Mouse (Mus musculus) forebrain, postnatal 0 days (tissue): ENCODE measurements around the gene Ak4. TPM values are rescaled to one million over a fixed set of nuclear protein-coding genes. Genes with fewer than 3 reads are reported as not detected.
A peak's percentile ranks its signal among the peaks of the same experiment; 100 is the strongest.

Experiments used
- ATAC-seq: fragments of 200-750 bp; cut with Nextera tagmentation; 2 replicates; pipeline ENCODE4 v1.8.0; 2017; ENCODE audit warnings: mild to moderate bottlenecking, moderate library complexity
- DNase-seq: peaks from one replicate; pipeline ENCODE4 v3.0.0-alpha.2; 2015
- H3K27ac ChIP-seq: fragments of 300-500 bp; sonication (generic); 2 replicates; pipeline ENCODE4 v1.5.1; 2014; ENCODE audit warnings: low read depth, mild to moderate bottlenecking, antibody characterized with exemption, low read length, moderate library complexity, mixed read lengths
- H3K27me3 ChIP-seq: fragments of 300-500 bp; sonication (generic); 2 replicates; pipeline ENCODE4 v1.6.1; 2014; ENCODE audit warnings: mild to moderate bottlenecking, low read length, mixed read lengths; ENCODE audit not compliant: insufficient read depth
- H3K36me3 ChIP-seq: fragments of 300-500 bp; sonication (generic); 2 replicates; pipeline ENCODE4 v1.6.1; 2014; ENCODE audit warnings: mild to moderate bottlenecking, moderate library complexity; ENCODE audit not compliant: insufficient read depth
- H3K4me1 ChIP-seq: fragments of 300-500 bp; sonication (generic); 2 replicates; pipeline ENCODE4 v1.6.1; 2014; ENCODE audit warnings: antibody characterized with exemption; ENCODE audit not compliant: insufficient read depth
- H3K4me2 ChIP-seq: fragments of 300-500 bp; sonication (generic); 2 replicates; pipeline ENCODE4 v1.6.1; 2014; ENCODE audit warnings: low read depth, mild to moderate bottlenecking, moderate library complexity
- H3K4me3 ChIP-seq: fragments of 300-500 bp; sonication (generic); 2 replicates; pipeline ENCODE4 v1.5.1; 2014; ENCODE audit warnings: low read depth, low read length, mixed read lengths
- H3K9ac ChIP-seq: fragments of 300-500 bp; sonication (generic); 2 replicates; pipeline ENCODE4 v1.6.1; 2014; ENCODE audit warnings: mild to moderate bottlenecking
- H3K9me3 ChIP-seq: fragments of 300-500 bp; sonication (generic); 2 replicates; pipeline ENCODE4 v1.6.1; 2016; ENCODE audit warnings: low read length
- CTCF ChIP-seq: sonication (generic); IDR thresholded peaks from 2 replicates; pipeline ENCODE4 v1.5.1; 2016; ENCODE audit warnings: antibody characterized with exemption, control low read depth, low read depth
- WGBS: fragments of 180-500 bp; shearing (Covaris S2); extraction: QIAGEN DNeasy Blood & Tissue Kit; methylation state at CpG from one replicate; pipeline ENCODE4 v1.1.7; 2014; 5-methylcytosine and 5-hydroxymethylcytosine counted together
- polyA plus RNA-seq: library from polyadenylated mRNA; unstranded; fragments of >200 nt; fragmentation: Nextera tagmentation; extraction: Ambion mirVana; gene quantifications from 2 replicates; pipeline ENCODE4 v1.2.1, GENCODE M21; 2015
- total RNA-seq: library from RNA; depleted of rRNA; stranded (reverse); fragments of >200 nt; gene quantifications from 2 replicates; pipeline ENCODE4 v1.2.3, GENCODE M21; 2014

Gene Ak4
- total and polyA plus RNA-seq, 2 experiments from 2014 or later, result 6.0 to 10.2 TPM

GRCm38 (mm10) chr4:101504470-101505007, 85.5 kb downstream of the Ak4 start:
- 26% methylated on average over 7 of the region's 7 CpGs for WGBS
- Histone ChIP-seq H3K27ac (no peak overlapping the region), H3K4me3 (no peak overlapping the region), H3K4me1 (no peaks in the 10 kb centered on the region), H3K27me3 (no peaks in the 10 kb centered on the region), H3K9me3 (no peaks in the 10 kb centered on the region), H3K4me2 (no peak overlapping the region), H3K9ac (no peak overlapping the region), H3K36me3 (no peaks in the 10 kb centered on the region)
- TF ChIP-seq CTCF, result no peak
- ATAC-seq, result no peak
- DNase-seq, result no peak

- H3K27me3 ChIP-seq, result no peaks in the 10 kb centered on the region
- no peak for TF ChIP-seq CTCF
- no peak overlapping the region for H3K4me2 ChIP-seq
- no peak overlapping the region for H3K9ac ChIP-seq
- no peak overlapping the region for H3K4me3 ChIP-seq
- DNase-seq, result no peak
- H3K9me3 ChIP-seq, result no peaks in the 10 kb centered on the region
- no peak overlapping the region for H3K27ac ChIP-seq
- no peaks in the 10 kb centered on the region for H3K4me1 ChIP-seq
- no peaks in the 10 kb centered on the region for H3K36me3 ChIP-seq
- WGBS, result 56% methylated on average over 2 of the region's 2 CpGs
- ATAC-seq, result no peak
Observed at GRCm38 (mm10) chr4:101505966-101506365, 86.9 kb downstream of the Ak4 start.

GRCm38 (mm10) chr4:101506372-101506771, 87.3 kb downstream of the Ak4 start:
- H3K4me1 ChIP-seq, result no peaks in the 10 kb centered on the region
- no peaks in the 10 kb centered on the region for H3K27me3 ChIP-seq
- H3K36me3 ChIP-seq, result no peaks in the 10 kb centered on the region
- peak; percentile 40 for TF ChIP-seq CTCF
- no peak overlapping the region for H3K9ac ChIP-seq
- no peak for DNase-seq
- ATAC-seq, result no peak
- no peak overlapping the region for H3K27ac ChIP-seq
- H3K4me2 ChIP-seq, result no peak overlapping the region
- H3K9me3 ChIP-seq, result no peaks in the 10 kb centered on the region
- H3K4me3 ChIP-seq, result no peak overlapping the region

GRCm38 (mm10) chr4:101507571-101508422, 88.7 kb downstream of the Ak4 start:
- no peaks in the 10 kb centered on the region for H3K27me3 ChIP-seq
- peak overlapping the region; percentile 58 for H3K4me3 ChIP-seq
- no peaks in the 10 kb centered on the region for H3K9me3 ChIP-seq
- H3K4me2 ChIP-seq, result peak overlapping the region; percentile 97
- no peaks in the 10 kb centered on the region for H3K36me3 ChIP-seq
- H3K4me1 ChIP-seq, result no peaks in the 10 kb centered on the region
- DNase-seq (peak; percentile 83), ATAC-seq (peak; percentile 72)
- 10% methylated on average over 24 of the region's 24 CpGs for WGBS
- peak overlapping the region; percentile 55; the same call in 1 of the 2 replicates for H3K27ac ChIP-seq
- peak; percentile 28; the same call in 1 of the 2 replicates for TF ChIP-seq CTCF
- peak overlapping the region; percentile 50 for H3K9ac ChIP-seq

- Histone ChIP-seq H3K4me1 (no peaks in the 10 kb centered on the region), H3K36me3 (no peaks in the 10 kb centered on the region), H3K27ac (peak overlapping the region; percentile 64; the same call in 1 of the 2 replicates), H3K27me3 (no peaks in the 10 kb centered on the region), H3K4me2 (peak overlapping the region; percentile 97), H3K9ac (peak overlapping the region; percentile 70), H3K4me3 (peak overlapping the region; percentile 58), H3K9me3 (no peaks in the 10 kb centered on the region)
- WGBS, result 3% methylated on average over 10 of the region's 10 CpGs
- TF ChIP-seq CTCF, result no peak
- DNase-seq (no peak), ATAC-seq (peak; percentile 14; the same call in 1 of the 2 replicates)
Observed at GRCm38 (mm10) chr4:101508431-101508830, 89.4 kb downstream of the Ak4 start.

GRCm38 (mm10) chr4:101508851-101509577, 89.9 kb downstream of the Ak4 start:
- TF ChIP-seq CTCF, result no peak
- Histone ChIP-seq H3K36me3 (no peaks in the 10 kb centered on the region), H3K9ac (peak overlapping the region; percentile 70), H3K27me3 (no peaks in the 10 kb centered on the region), H3K4me1 (no peaks in the 10 kb centered on the region), H3K27ac (peak overlapping the region; percentile 64), H3K4me3 (peak overlapping the region; percentile 58), H3K9me3 (no peaks in the 10 kb centered on the region), H3K4me2 (peak overlapping the region; percentile 97)
- DNase-seq (peak; percentile 52), ATAC-seq (peak; percentile 73)
- 4% methylated on average over 30 of the region's 30 CpGs for WGBS
